Mouse (Mus musculus): ENCODE measurements around the gene AI661453.

AI661453 gene

GRCm38 (mm10) chr17:47504228-47504627, 67.8 kb downstream of the AI661453 start:
- no peak for DNase-seq

GRCm38 (mm10) chr17:47504941-47505346, 68.5 kb downstream of the AI661453 start, which contains the start of gene Ccnd3:
Gene Ccnd3, plus strand, starts transcription at chr17:47505051.
- DNase-seq = peak in 1 of 2 experiments; percentile 27

- DNase-seq = no peak
These were observed 69.2 kb downstream of the AI661453 start for GRCm38 (mm10) chr17:47505566-47505965.

GRCm38 (mm10) chr17:47506042-47506441, 69.6 kb downstream of the AI661453 start:
- DNase-seq = no peak

GRCm38 (mm10) chr17:47506697-47507096, 70.3 kb downstream of the AI661453 start:
- DNase-seq = no peak

GRCm38 (mm10) chr17:47507523-47507922, 71.1 kb downstream of the AI661453 start:
- no peak for DNase-seq

- DNase-seq = peak; percentile 35 to 37
These were observed 71.7 kb downstream of the AI661453 start for GRCm38 (mm10) chr17:47508012-47508608.

- DNase-seq = no peak
These were observed 72.8 kb downstream of the AI661453 start for GRCm38 (mm10) chr17:47509031-47509705.

GRCm38 (mm10) chr17:47511111-47512020, 75.0 kb downstream of the AI661453 start:
- peak; percentile 85 to 93 for DNase-seq

GRCm38 (mm10) chr17:47512956-47513775, 76.8 kb downstream of the AI661453 start:
- DNase-seq = no peak

GRCm38 (mm10) chr17:47515180-47515844, 78.9 kb downstream of the AI661453 start:
- DNase-seq = no peak

- no peak for DNase-seq
These were observed 79.8 kb downstream of the AI661453 start for GRCm38 (mm10) chr17:47516232-47516631.

GRCm38 (mm10) chr17:47518205-47518604, 81.8 kb downstream of the AI661453 start:
- no peak for DNase-seq

All from cerebellum, postnatal 14 days (tissue).